Mouse (Mus musculus) urinary bladder, postnatal 0 days (tissue): ENCODE results near the gene Usp17lc. TPM values are rescaled to one million over a fixed set of nuclear protein-coding genes. Genes with fewer than 3 reads are reported as not detected.

Experiments
- microRNA-seq: library from miRNA; unstranded; fragments of <30 nt; microRNA quantifications from one replicate; pipeline ENCODE4, GENCODE M21; 2016
- polyA plus RNA-seq: library from polyadenylated mRNA; unstranded; fragments of >200 nt; fragmentation: Nextera tagmentation; extraction: Ambion mirVana; gene quantifications from 2 replicates; pipeline ENCODE4 v1.2.1, GENCODE M21; 2015

Usp17lc gene
- polyA plus RNA-seq, result not detected in 2 replicates

DNA sequence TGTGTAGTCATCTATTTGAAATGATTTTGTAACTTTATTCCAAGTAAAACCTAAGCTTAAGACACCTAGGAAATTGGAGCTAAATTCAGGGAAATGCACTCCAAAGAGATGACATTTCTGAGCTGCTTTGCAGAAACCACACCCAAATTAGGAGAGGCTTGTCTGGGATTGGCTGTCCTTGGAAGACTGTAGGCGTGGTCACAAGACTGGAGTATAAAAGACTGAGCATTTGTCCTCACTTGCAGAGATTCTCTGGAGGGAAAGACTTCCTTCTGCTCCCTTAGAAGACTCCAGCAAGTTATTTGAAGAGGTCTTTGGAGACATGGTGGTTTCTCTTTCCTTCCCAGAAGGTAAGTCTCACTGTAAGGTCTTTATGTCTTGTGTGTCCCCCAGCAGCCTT is at the start of gene Usp17lc:
Gene Usp17lc, plus strand, starts transcription at position 301 of the 400 bp plus-strand sequence.

DNA sequence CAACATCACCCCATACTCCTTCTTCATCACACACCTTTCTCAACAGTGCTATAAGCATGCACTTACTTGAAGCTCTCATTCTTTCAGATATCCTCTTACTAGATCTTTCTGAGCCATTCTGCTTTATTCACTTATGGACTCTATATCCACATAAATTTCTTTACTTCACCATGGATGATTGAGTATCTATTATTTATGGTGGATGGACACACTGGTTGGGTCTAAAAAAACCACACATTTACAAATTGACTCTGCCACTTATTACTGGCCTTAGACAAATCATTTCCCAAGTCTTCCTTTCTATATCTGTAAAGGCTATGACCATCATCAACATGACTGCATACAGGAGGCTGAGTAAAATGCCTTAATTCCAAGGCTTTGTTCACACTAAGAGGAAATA is 28.8 kb upstream of the Usp17lc start, which contains the start of gene Olfr603:
Gene Olfr603, minus strand, starts transcription at position 101 of the 400 bp plus-strand sequence.

DNA sequence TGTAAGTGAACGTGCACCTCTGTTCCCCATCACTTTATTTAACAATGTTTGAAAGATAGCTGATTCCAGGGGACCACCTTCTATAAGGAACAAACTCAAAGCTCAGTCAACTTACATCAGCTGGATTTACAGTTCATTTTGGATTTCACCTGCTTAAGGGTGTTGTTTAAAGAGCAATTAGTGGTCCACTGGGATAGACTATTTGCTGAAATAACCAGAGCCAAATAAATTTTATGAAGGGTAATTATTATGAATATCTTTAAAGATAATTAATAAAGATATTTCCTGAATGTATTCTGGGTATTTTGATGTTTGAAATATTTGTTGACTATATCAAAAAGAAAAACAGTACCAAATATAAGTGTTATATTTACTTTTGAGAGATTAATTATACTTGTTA is 30.5 kb downstream of the Usp17lc start, which contains the start of gene Olfr605:
Gene Olfr605, minus strand, starts transcription at position 101 of the 400 bp plus-strand sequence.

GRCm38 (mm10) chr7:103448746-103449145 is 33.9 kb downstream of the Usp17lc start, which contains the start of gene Olfr606:
TSS of gene Olfr606 (plus strand) at chr7:103449046.

Small RNAs within 50 kb of the gene (microRNA-seq; reads per million reads assigned to microRNA genes)
- gene Gm25774, result not detected

Other genes starting within 250 kb of the Usp17lc start
- not detected in 2 replicates for gene Olfr591, start 236.7 kb upstream of the Usp17lc start, polyA plus RNA-seq
- not detected in 2 replicates for gene Olfr592, start 230.3 kb upstream of the Usp17lc start, polyA plus RNA-seq
- not detected in 2 replicates for gene Olfr593, start 203.2 kb upstream of the Usp17lc start, polyA plus RNA-seq
- not detected in 2 replicates for gene Olfr594, start 198.1 kb upstream of the Usp17lc start, polyA plus RNA-seq
- gene Usp17ld, start 162.6 kb upstream of the Usp17lc start, polyA plus RNA-seq, result not detected in 2 replicates
- not detected in 2 replicates for gene Olfr596, start 109.4 kb upstream of the Usp17lc start, polyA plus RNA-seq
- not detected in 2 replicates for gene Olfr597, start 98.8 kb upstream of the Usp17lc start, polyA plus RNA-seq
- gene Olfr598, start 91.5 kb upstream of the Usp17lc start, polyA plus RNA-seq, result not detected in 2 replicates
- gene Olfr599, start 79.2 kb upstream of the Usp17lc start, polyA plus RNA-seq, result not detected in 2 replicates
- not detected in 2 replicates for gene Olfr600, start 65.4 kb upstream of the Usp17lc start, polyA plus RNA-seq
- not detected in 2 replicates for gene Olfr601, start 52.4 kb upstream of the Usp17lc start, polyA plus RNA-seq
- gene Olfr603, start 28.9 kb upstream of the Usp17lc start, polyA plus RNA-seq, result not detected in 2 replicates
- not detected in 2 replicates for gene Olfr605, start 30.4 kb downstream of the Usp17lc start, polyA plus RNA-seq
- gene Olfr606, start 34.0 kb downstream of the Usp17lc start, polyA plus RNA-seq, result not detected in 2 replicates
- not detected in 2 replicates for gene Olfr607, start 49.1 kb downstream of the Usp17lc start, polyA plus RNA-seq
- not detected in 2 replicates for gene Olfr608, start 54.8 kb downstream of the Usp17lc start, polyA plus RNA-seq
- gene Olfr609, start 83.0 kb downstream of the Usp17lc start, polyA plus RNA-seq, result not detected in 2 replicates
- gene Olfr610, start 97.0 kb downstream of the Usp17lc start, polyA plus RNA-seq, result not detected in 2 replicates
- not detected in 2 replicates for gene Olfr611, start 105.8 kb downstream of the Usp17lc start, polyA plus RNA-seq
- gene Olfr612, start 127.6 kb downstream of the Usp17lc start, polyA plus RNA-seq, result not detected in 2 replicates
- gene Olfr613, start 133.0 kb downstream of the Usp17lc start, polyA plus RNA-seq, result not detected in 2 replicates
- not detected in 2 replicates for gene Olfr615, start 141.0 kb downstream of the Usp17lc start, polyA plus RNA-seq
- gene Olfr616, start 154.1 kb downstream of the Usp17lc start, polyA plus RNA-seq, result not detected in 2 replicates
- gene Olfr617, start 158.0 kb downstream of the Usp17lc start, polyA plus RNA-seq, result not detected in 2 replicates
- not detected in 2 replicates for gene Olfr618, start 175.0 kb downstream of the Usp17lc start, polyA plus RNA-seq
- not detected in 2 replicates for gene Olfr619, start 185.5 kb downstream of the Usp17lc start, polyA plus RNA-seq
- not detected in 2 replicates for gene Olfr620, start 197.5 kb downstream of the Usp17lc start, polyA plus RNA-seq
- not detected in 2 replicates for gene Olfr622, start 227.6 kb downstream of the Usp17lc start, polyA plus RNA-seq
- gene Olfr623, start 248.6 kb downstream of the Usp17lc start, polyA plus RNA-seq, result not detected in 2 replicates